Mouse (Mus musculus): ENCODE results near the gene Sapcd1. TPM values are rescaled to one million over a fixed set of nuclear protein-coding genes. Genes with fewer than 3 reads are reported as not detected.
A peak's percentile ranks its signal among the peaks of the same experiment; 100 is the strongest.
"Not testable (repeated sequence)": the region's sequence is repeated elsewhere in the genome, so short reads cannot be mapped to it uniquely, and the experiment has no call there.

Gene Sapcd1
- total RNA-seq, 2 experiments from 2014 or later: 0.79 TPM; not detected in 1

- no peak for DNase-seq (ENCODE audit: low spot score in 2 of 2)
- intact Hi-C loops (cut with DNase I): no loop called here
These were observed 28.1 kb upstream of the Sapcd1 start for GRCm38 (mm10) chr17:35055691-35056495.

- DNase-seq (ENCODE audit: low spot score in 2 of 2): no peak
- intact Hi-C loops (cut with DNase I): no loop called here
These were observed 24.5 kb upstream of the Sapcd1 start for GRCm38 (mm10) chr17:35052271-35052798.

GRCm38 (mm10) chr17:35051156-35052086 is 23.6 kb upstream of the Sapcd1 start:
- intact Hi-C loops (cut with DNase I): no loop called here
- no peak for DNase-seq (ENCODE audit: low spot score in 2 of 2)

- DNase-seq (ENCODE audit: low spot score in 2 of 2): no peak
- intact Hi-C loops (cut with DNase I): no loop called here
These were observed 22.4 kb upstream of the Sapcd1 start for GRCm38 (mm10) chr17:35050126-35050750.

GRCm38 (mm10) chr17:35049561-35050016 is 21.8 kb upstream of the Sapcd1 start, which contains the start of gene Clic1:
TSS of gene Clic1 (plus strand) at chr17:35049966.
- DNase-seq (ENCODE audit: low spot score in 2 of 2): no peak
- intact Hi-C loops (cut with DNase I): no loop called here

- DNase-seq (ENCODE audit: low spot score in 2 of 2): no peak
- intact Hi-C loops (cut with DNase I): no loop called here
These were observed 21.2 kb upstream of the Sapcd1 start for GRCm38 (mm10) chr17:35048932-35049440.

GRCm38 (mm10) chr17:35048149-35048931 is 20.5 kb upstream of the Sapcd1 start:
- intact Hi-C loops (cut with DNase I): no loop called here
- DNase-seq (ENCODE audit: low spot score in 2 of 2): no peak

- no peak for DNase-seq (ENCODE audit: low spot score in 2 of 2)
- intact Hi-C loops (cut with DNase I): no loop called here
These were observed 19.9 kb upstream of the Sapcd1 start for GRCm38 (mm10) chr17:35047688-35048087.

- intact Hi-C loops (cut with DNase I): no loop called here
- DNase-seq (ENCODE audit: low spot score in 2 of 2): peak; percentile 85 to 90
These were observed 19.1 kb upstream of the Sapcd1 start, which contains the start of gene Msh5 for GRCm38 (mm10) chr17:35046681-35047455. TSS of gene Msh5 (minus strand) at chr17:35046745.

- intact Hi-C loops (cut with DNase I): loop anchor here (1.0 kb wide), 1 partner anchor 12 kb away; no protein-coding TSS in a partner anchor
These were observed 18.2 kb upstream of the Sapcd1 start for GRCm38 (mm10) chr17:35045807-35046680.

GRCm38 (mm10) chr17:35044904-35045806 is 17.3 kb upstream of the Sapcd1 start:
- intact Hi-C loops (cut with DNase I): loop anchor here (1.0 kb wide), 1 partner anchor 11 kb away; no protein-coding TSS in a partner anchor
- no peak for DNase-seq (ENCODE audit: low spot score in 2 of 2)

More at GRCm38 (mm10) chr17:35045807-35046680, 18.2 kb upstream of the Sapcd1 start:
- no peak for DNase-seq (ENCODE audit: low spot score in 2 of 2)

- intact Hi-C loops (cut with DNase I): no loop called here
- DNase-seq (ENCODE audit: low spot score in 2 of 2): no peak
These were observed 16.0 kb upstream of the Sapcd1 start for GRCm38 (mm10) chr17:35043794-35044193.

GRCm38 (mm10) chr17:35039121-35039873 is 11.5 kb upstream of the Sapcd1 start:
- intact Hi-C loops (cut with DNase I): no loop called here
- DNase-seq (ENCODE audit: low spot score in 2 of 2): peak; percentile 35 to 51

- intact Hi-C loops (cut with DNase I): loop anchor here (1.0 kb wide), 1 partner anchor 10 kb away; no protein-coding TSS in a partner anchor
- no peak for DNase-seq (ENCODE audit: low spot score in 2 of 2)
These were observed 7.1 kb upstream of the Sapcd1 start for GRCm38 (mm10) chr17:35034896-35035295.

GRCm38 (mm10) chr17:35033703-35034102 is 5.9 kb upstream of the Sapcd1 start:
- DNase-seq (ENCODE audit: low spot score in 2 of 2): not testable (repeated sequence)
- intact Hi-C loops (cut with DNase I): loop anchor here (1.0 kb wide), 1 partner anchor 12 kb away; no protein-coding TSS in a partner anchor

Data from left cerebral cortex, postnatal 36 days (tissue).